19 mouse cellular contexts compared by ENCODE assay signal in the genomic region with DNA sequence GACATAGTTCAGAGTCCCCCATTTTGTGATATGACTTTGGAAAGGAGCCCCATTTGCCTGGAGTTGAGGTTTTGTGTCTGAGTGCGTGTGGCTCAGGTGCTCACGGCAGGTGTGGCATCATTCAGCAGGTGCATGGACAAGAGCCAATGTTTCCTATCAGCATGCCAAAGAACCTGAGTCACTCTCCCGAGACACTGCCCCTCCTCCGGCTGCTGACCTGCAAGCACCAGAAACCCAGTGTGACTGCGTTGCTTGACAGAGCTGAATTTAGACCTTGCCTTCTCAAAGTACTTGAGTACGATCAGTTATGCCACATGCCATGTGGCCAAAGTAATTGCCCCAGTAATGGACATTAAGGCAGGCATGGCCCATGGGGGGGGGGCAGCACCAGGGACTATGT. TPM values are rescaled to one million over a fixed set of nuclear protein-coding genes. Genes with fewer than 3 reads are reported as not detected.
A peak's percentile ranks its signal among the peaks of the same experiment; 100 is the strongest.
DNase-seq lines count a peak whose midpoint lies in the region; ATAC-seq and TF ChIP-seq lines count a peak whose summit lies in the region.
"Had no signal": no experiment of that assay in that cellular context is flagged by ENCODE, and none has a peak within 500 bp of the region (broad histone marks: within the 10 kb centered on the region; RNA-seq: fewer than 3 reads in every experiment).

No protein-coding gene starts in this region.

- TF ChIP-seq CTCF in stomach, postnatal 0 days (IDR thresholded peaks at IDR 0.05; ENCODE audit: low read depth) = no peak

- peak; percentile 89 for ATAC-seq in stomach, postnatal 0 days (ENCODE audit: low FRiP score, low TSS enrichment)
- ATAC-seq: forebrain, embryonic 14.5 days; midbrain, embryonic 13.5 days had no signal

- 72% methylated on average over 6 of the region's 6 CpGs for WGBS in stomach, postnatal 0 days

- no peaks in the 10 kb centered on the region for H3K27me3 ChIP-seq in stomach, postnatal 0 days (ENCODE audit: control insufficient read depth, insufficient read depth, low read length)
- H3K27me3 ChIP-seq: CH12.LX; heart, embryonic 15.5 days; limb, embryonic 12.5 days; liver, embryonic 13.5 days; midbrain, embryonic 13.5 days had no signal

- no peaks in the 10 kb centered on the region for H3K36me3 ChIP-seq in stomach, postnatal 0 days (ENCODE audit: control insufficient read depth, insufficient read depth, low read length)
- H3K36me3 ChIP-seq: heart, embryonic 15.5 days; liver, embryonic 13.5 days; midbrain, embryonic 13.5 days had no signal

- no peaks in the 10 kb centered on the region for H3K4me1 ChIP-seq in stomach, postnatal 0 days (replicated peaks; ENCODE audit: control insufficient read depth, insufficient read depth)
- H3K4me1 ChIP-seq: heart, embryonic 15.5 days; liver, embryonic 13.5 days; midbrain, embryonic 13.5 days had no signal

- no peak for TF ChIP-seq EP300 in stomach, postnatal 0 days (optimal IDR thresholded peaks at IDR 0.05)

- no peak overlapping the region for H3K4me3 ChIP-seq in stomach, postnatal 0 days (ENCODE audit: low read depth, low read length)
- H3K4me3 ChIP-seq: heart, embryonic 15.5 days; limb, embryonic 12.5 days; liver, embryonic 13.5 days; midbrain, embryonic 13.5 days had no signal

- no peaks in the 10 kb centered on the region for H3K9me3 ChIP-seq in stomach, postnatal 0 days (ENCODE audit: control insufficient read depth, low read length)
- H3K9me3 ChIP-seq: heart, embryonic 15.5 days; limb, embryonic 12.5 days; liver, embryonic 13.5 days; midbrain, embryonic 13.5 days had no signal

- peak; percentile 24 for DNase-seq in gastrocnemius, adult 18-20 months (ENCODE audit: low spot score)
- no peak for DNase-seq in gastrocnemius, postnatal 25 days
- peak; percentile 5 for DNase-seq in urinary bladder, postnatal 25 days (ENCODE audit: low spot score)
- no peak for DNase-seq in urinary bladder, postnatal 10 days (ENCODE audit: low spot score)
- peak; percentile 5 for DNase-seq in lung, postnatal 14 days
- peak; percentile 75 for DNase-seq in stomach, postnatal 0 days (ENCODE audit: low spot score)
- no peak for DNase-seq in B cell, adult 2 months
- no peak for DNase-seq in layer of hippocampus, adult 9-10 months (ENCODE audit: low spot score)
- DNase-seq: adrenal gland, adult 2 months; cerebellum, adult 11-12 months; liver, embryonic 13.5 days; right cerebral cortex, adult 18-20 months; spleen, adult 18-20 months; thymus, postnatal 25 days had no signal

- no peak overlapping the region for H3K27ac ChIP-seq in stomach, postnatal 0 days (replicated peaks)
- H3K27ac ChIP-seq: heart, embryonic 15.5 days; limb, embryonic 12.5 days; liver, embryonic 13.5 days; midbrain, embryonic 13.5 days had no signal

- no peak overlapping the region for H3K4me2 ChIP-seq in stomach, postnatal 0 days (replicated peaks; ENCODE audit: low read depth)
- H3K4me2 ChIP-seq: heart, embryonic 15.5 days; limb, embryonic 12.5 days; liver, embryonic 13.5 days; midbrain, embryonic 13.5 days had no signal

- H3K9ac ChIP-seq in stomach, postnatal 0 days (ENCODE audit: low read length) = no peak overlapping the region
- H3K9ac ChIP-seq: heart, embryonic 15.5 days; limb, embryonic 12.5 days; liver, embryonic 13.5 days; midbrain, embryonic 13.5 days had no signal

RNA-seq across cellular contexts. Expression of gene Amot, which starts 7.5 kb away (rescaled TPM):
- 100 to 1,000 TPM in 1 of 2 experiments, 10 to 100 TPM in 1; 96.6 to 109 TPM for total RNA-seq in gastrocnemius, adult 18-20 months (2021)
- 100 to 1,000 TPM; 123 to 170 TPM for total RNA-seq in gastrocnemius, postnatal 25 days (2021)
- polyA plus RNA-seq in stomach, postnatal 0 days (2015; fragmentation: Nextera tagmentation; extraction: Ambion mirVana) = 2.3 and 2.6 TPM in 2 replicates
- total RNA-seq: CH12.LX had no signal

Comparison
In these comparisons a context has a peak if more than half of its experiments do, and no peak if none do; other contexts are left out.
1. DNase-seq: peak in gastrocnemius, adult 18-20 months (single experiment), urinary bladder, postnatal 25 days (single experiment), lung, postnatal 14 days (single experiment) and stomach, postnatal 0 days (single experiment); none in gastrocnemius, postnatal 25 days (single experiment), urinary bladder, postnatal 10 days (single experiment), B cell, adult 2 months (0 of 2) and layer of hippocampus, adult 9-10 months (single experiment).